Mouse (Mus musculus) limb, embryonic 14.5 days (tissue): ENCODE measurements at regions not wholly inside any gene's neighbourhood (a gene's known extent, or its start where the extent isn't known, plus 50 kb on each side); places are given as distances from the start of the nearest gene placed in this dataset.

Experiments used
- ATAC-seq: fragments of 200-750 bp; cut with Nextera tagmentation; 2 replicates; pipeline ENCODE4 v1.8.0; 2017; ENCODE audit warnings: low read depth, moderate number of reproducible peaks, moderate TSS enrichment; ENCODE audit not compliant: low FRiP score
- DNase-seq: peaks from one replicate; pipeline ENCODE4 v3.0.0-alpha.2; 2015; ENCODE audit warnings: low spot score
- H3K27ac ChIP-seq: fragments of 300-500 bp; sonication (generic); replicated peaks from 2 replicates; pipeline ENCODE4 v1.5.1; 2014; ENCODE audit warnings: low read depth, mild to moderate bottlenecking, low read length, moderate library complexity, mixed read lengths
- H3K27me3 ChIP-seq: fragments of 300-500 bp; sonication (generic); 2 replicates; pipeline ENCODE4 v1.6.1; 2014; ENCODE audit warnings: low read length, mixed read lengths; ENCODE audit not compliant: control insufficient read depth, insufficient read depth
- H3K36me3 ChIP-seq: fragments of 300-500 bp; sonication (generic); 2 replicates; pipeline ENCODE4 v1.6.1; 2014; ENCODE audit warnings: mild to moderate bottlenecking, low read length, moderate library complexity, mixed read lengths; ENCODE audit not compliant: control insufficient read depth, insufficient read depth
- H3K4me1 ChIP-seq: fragments of 300-500 bp; sonication (generic); 2 replicates; pipeline ENCODE4 v1.6.1; 2014; ENCODE audit warnings: antibody characterized with exemption, low read length, mixed read lengths; ENCODE audit not compliant: control insufficient read depth, insufficient read depth
- H3K4me2 ChIP-seq: fragments of 300-500 bp; sonication (generic); replicated peaks from 2 replicates; pipeline ENCODE4 v1.6.1; 2014; ENCODE audit warnings: low read depth, mild to moderate bottlenecking, low read length, moderate library complexity; ENCODE audit not compliant: severe bottlenecking
- H3K4me3 ChIP-seq: fragments of 300-500 bp; sonication (generic); replicated peaks from 2 replicates; pipeline ENCODE4 v1.5.1; 2014; ENCODE audit warnings: low read length
- H3K9ac ChIP-seq: fragments of 300-500 bp; sonication (generic); 2 replicates; pipeline ENCODE4 v1.6.1; 2014; ENCODE audit warnings: mild to moderate bottlenecking, low read depth, low read length, moderate library complexity; ENCODE audit not compliant: severe bottlenecking
- H3K9me3 ChIP-seq: fragments of 300-500 bp; sonication (generic); 2 replicates; pipeline ENCODE4 v1.6.1; 2016; ENCODE audit warnings: low read length; ENCODE audit not compliant: control insufficient read depth
- POLR2A ChIP-seq: fragments of 200-500 bp; IDR thresholded peaks from 2 replicates; pipeline ENCODE4 v1.8.0; 2012; ENCODE audit warnings: inconsistent platforms, mild to moderate bottlenecking, moderate library complexity, borderline replicate concordance; ENCODE audit not compliant: insufficient read depth, insufficient read length; ENCODE audit errors: extremely low read depth
- WGBS: fragments of 180-500 bp; shearing (Covaris S2); extraction: QIAGEN DNeasy Blood & Tissue Kit; methylation state at CpG from one replicate; pipeline ENCODE4 v1.1.7; 2014; 5-methylcytosine and 5-hydroxymethylcytosine counted together

GRCm38 (mm10) chr15:88299061-88299460, 301.0 kb upstream of the Zdhhc25 start:
- ATAC-seq (no peak), DNase-seq (no peak)
- Histone ChIP-seq H3K27me3 (no peaks in the 10 kb centered on the region), H3K4me3 (no peak overlapping the region), H3K4me2 (no peak overlapping the region), H3K36me3 (no peaks in the 10 kb centered on the region), H3K9me3 (no peaks in the 10 kb centered on the region), H3K9ac (no peak overlapping the region), H3K4me1 (no peaks in the 10 kb centered on the region), H3K27ac (no peak overlapping the region)
- WGBS = 48% methylated on average over 6 of the region's 6 CpGs
- no peak for TF ChIP-seq POLR2A

GRCm38 (mm10) chr15:88311158-88311557, 288.9 kb upstream of the Zdhhc25 start:
- H3K27me3 ChIP-seq = no peaks in the 10 kb centered on the region
- no peaks in the 10 kb centered on the region for H3K4me1 ChIP-seq
- no peaks in the 10 kb centered on the region for H3K36me3 ChIP-seq
- H3K9me3 ChIP-seq = no peaks in the 10 kb centered on the region
- DNase-seq (no peak), ATAC-seq (no peak)
- H3K27ac ChIP-seq = no peak overlapping the region
- 19% methylated on average over 8 of the region's 8 CpGs for WGBS
- H3K9ac ChIP-seq = no peak overlapping the region
- no peak overlapping the region for H3K4me3 ChIP-seq
- no peak overlapping the region for H3K4me2 ChIP-seq
- no peak for TF ChIP-seq POLR2A

GRCm38 (mm10) chr15:88314810-88315459, 285.2 kb upstream of the Zdhhc25 start:
- Histone ChIP-seq H3K4me2 (no peak overlapping the region), H3K9ac (no peak overlapping the region), H3K4me3 (no peak overlapping the region), H3K4me1 (no peaks in the 10 kb centered on the region), H3K9me3 (no peaks in the 10 kb centered on the region), H3K36me3 (no peaks in the 10 kb centered on the region), H3K27ac (no peak overlapping the region), H3K27me3 (no peaks in the 10 kb centered on the region)
- no peak for TF ChIP-seq POLR2A
- whole genome bisulfite sequencing = 11% methylated on average over 12 of the region's 12 CpGs
- ATAC-seq (no peak), DNase-seq (no peak)

- H3K4me1 ChIP-seq = no peaks in the 10 kb centered on the region
- no peaks in the 10 kb centered on the region for H3K27me3 ChIP-seq
- DNase-seq = no peak
- no peak for ATAC-seq
- WGBS = 31% methylated on average over 8 of the region's 8 CpGs
- H3K4me3 ChIP-seq = no peak overlapping the region
- H3K36me3 ChIP-seq = no peaks in the 10 kb centered on the region
- H3K9ac ChIP-seq = no peak overlapping the region
- TF ChIP-seq POLR2A = no peak
- H3K9me3 ChIP-seq = no peaks in the 10 kb centered on the region
- no peak overlapping the region for H3K4me2 ChIP-seq
- no peak overlapping the region for H3K27ac ChIP-seq
Measured at GRCm38 (mm10) chr15:88318048-88318447, 282.1 kb upstream of the Zdhhc25 start.

GRCm38 (mm10) chr15:88319527-88319926, 280.6 kb upstream of the Zdhhc25 start:
- Histone ChIP-seq H3K4me3 (no peak overlapping the region), H3K27ac (no peak overlapping the region), H3K4me2 (no peak overlapping the region), H3K9ac (no peak overlapping the region), H3K36me3 (no peaks in the 10 kb centered on the region), H3K9me3 (no peaks in the 10 kb centered on the region), H3K27me3 (no peaks in the 10 kb centered on the region), H3K4me1 (no peaks in the 10 kb centered on the region)
- TF ChIP-seq POLR2A = no peak
- 69% methylated on average over 2 of the region's 2 CpGs for WGBS
- DNase-seq (no peak), ATAC-seq (no peak)
